Mouse (Mus musculus): ENCODE results near the gene Gm10638. TPM values are rescaled to one million over a fixed set of nuclear protein-coding genes. Genes with fewer than 3 reads are reported as not detected.

Gene Gm10638
- polyA plus RNA-seq, 1 experiment from 2014 or later: 7.9 TPM

Other genes starting within 250 kb of the Gm10638 start
- 0.15 and 0.24 TPM in 2 replicates for gene Abcc12, start 165.0 kb upstream of the Gm10638 start, polyA plus RNA-seq (2015; fragmentation: Nextera tagmentation; extraction: Ambion mirVana)
- gene Lonp2, start 121.7 kb upstream of the Gm10638 start, polyA plus RNA-seq (2015; fragmentation: Nextera tagmentation; extraction: Ambion mirVana): 73.4 and 74.2 TPM in 2 replicates
- gene Siah1a, start 235 bp downstream of the Gm10638 start, polyA plus RNA-seq (2015; fragmentation: Nextera tagmentation; extraction: Ambion mirVana): 87.9 and 89.6 TPM in 2 replicates
- gene N4bp1, start 139.6 kb downstream of the Gm10638 start, polyA plus RNA-seq (2015; fragmentation: Nextera tagmentation; extraction: Ambion mirVana): 9.8 and 10.9 TPM in 2 replicates

All from forebrain, embryonic 13.5 days (tissue).